Mouse (Mus musculus) liver, postnatal 0 days (tissue): ENCODE data around the gene Pou5f1.

Source experiments
- CTCF ChIP-seq: sonication (generic); IDR thresholded peaks from 2 replicates; pipeline ENCODE4 v1.5.1; 2016; ENCODE audit warnings: antibody characterized with exemption, low read depth
- EP300 ChIP-seq: IDR thresholded peaks from 2 replicates; pipeline ENCODE4 v1.6.1; 2016; ENCODE audit warnings: antibody characterized with exemption, low read depth, mild to moderate bottlenecking

DNA sequence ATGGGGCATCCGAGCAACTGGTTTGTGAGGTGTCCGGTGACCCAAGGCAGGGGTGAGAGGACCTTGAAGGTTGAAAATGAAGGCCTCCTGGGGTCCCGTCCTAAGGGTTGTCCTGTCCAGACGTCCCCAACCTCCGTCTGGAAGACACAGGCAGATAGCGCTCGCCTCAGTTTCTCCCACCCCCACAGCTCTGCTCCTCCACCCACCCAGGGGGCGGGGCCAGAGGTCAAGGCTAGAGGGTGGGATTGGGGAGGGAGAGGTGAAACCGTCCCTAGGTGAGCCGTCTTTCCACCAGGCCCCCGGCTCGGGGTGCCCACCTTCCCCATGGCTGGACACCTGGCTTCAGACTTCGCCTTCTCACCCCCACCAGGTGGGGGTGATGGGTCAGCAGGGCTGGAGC, at the start of gene Pou5f1:
- TF ChIP-seq CTCF, result no peak
- TF ChIP-seq EP300, result no peak
